Mouse (Mus musculus) small intestine, adult 2 months (tissue): ENCODE data around the gene Lamb3.

Source experiments
- CTCF ChIP-seq: fragments of 200-500 bp; IDR thresholded peaks from 2 replicates; pipeline ENCODE4 v1.5.1; 2012; ENCODE audit warnings: low read depth, mild to moderate bottlenecking, control low read depth, inconsistent platforms, low read length, moderate library complexity, mixed read lengths; ENCODE audit not compliant: insufficient replicate concordance, insufficient read length; ENCODE audit errors: extremely low read depth
- POLR2A ChIP-seq: fragments of 200-500 bp; IDR thresholded peaks from 2 replicates; pipeline ENCODE4 v1.6.1; 2012; ENCODE audit warnings: low read depth, mild to moderate bottlenecking, control low read depth, inconsistent platforms, low read length, moderate library complexity

- TF ChIP-seq POLR2A (no peak), CTCF (no peak)
Measured at GRCm38 (mm10) chr1:193203821-193204220, 3.7 kb upstream of the Lamb3 start.
